Mouse (Mus musculus): ENCODE data around the gene Acin1.

GRCm38 (mm10) chr14:54674317-54674716 lies 12.4 kb downstream of the Acin1 start:
- TF ChIP-seq CTCF (IDR thresholded peaks at IDR 0.05; ENCODE audit: borderline replicate concordance, control insufficient read depth, extremely low read depth, insufficient read depth, low read length, poor library complexity) (no peak), POLR2A (IDR thresholded peaks at IDR 0.05; ENCODE audit: control insufficient read depth, extremely low read depth, insufficient read depth, low read length, poor library complexity) (no peak)
